Mouse (Mus musculus): ENCODE measurements around the gene Abtb1. TPM values are rescaled to one million over a fixed set of nuclear protein-coding genes. Genes with fewer than 3 reads are reported as not detected.

Gene Abtb1
- total RNA-seq, 2 experiments from 2014 or later: 21.9 to 30.5 TPM

- no peak for DNase-seq
Observed at GRCm38 (mm10) chr6:88803957-88804695, 37.7 kb downstream of the Abtb1 start.

- no peak for DNase-seq
Observed at GRCm38 (mm10) chr6:88803051-88803450, 38.7 kb downstream of the Abtb1 start.

- no peak for DNase-seq
Observed at GRCm38 (mm10) chr6:88800735-88801134, 41.0 kb downstream of the Abtb1 start.

GRCm38 (mm10) chr6:88800191-88800590 lies 41.6 kb downstream of the Abtb1 start:
- no peak for DNase-seq

- DNase-seq: peak; percentile 41
Observed at GRCm38 (mm10) chr6:88794561-88794971, 47.2 kb downstream of the Abtb1 start.

GRCm38 (mm10) chr6:88793872-88794271 lies 47.9 kb downstream of the Abtb1 start:
- DNase-seq: no peak

GRCm38 (mm10) chr6:88793243-88793642 lies 48.5 kb downstream of the Abtb1 start:
- DNase-seq: peak; percentile 58

GRCm38 (mm10) chr6:88792147-88792691 lies 49.6 kb downstream of the Abtb1 start:
- peak; percentile 48 for DNase-seq

- no peak for DNase-seq
Observed at GRCm38 (mm10) chr6:88791299-88791698, 50.5 kb downstream of the Abtb1 start.

GRCm38 (mm10) chr6:88788219-88788618 lies 53.6 kb downstream of the Abtb1 start:
- no peak for DNase-seq

GRCm38 (mm10) chr6:88787496-88787895 lies 54.3 kb downstream of the Abtb1 start:
- no peak for DNase-seq

GRCm38 (mm10) chr6:88786732-88787445 lies 54.9 kb downstream of the Abtb1 start:
- no peak for DNase-seq

Other genes starting within 250 kb of the Abtb1 start
- 1 to 10 TPM in 1 of 2 experiments, under 1 TPM in 1; 0.99 to 3.5 TPM for gene Kbtbd12, start 204.0 kb downstream of the Abtb1 start, total RNA-seq (2021)
- 100 to 1,000 TPM; 277 to 282 TPM for gene Mgll, start 117.6 kb downstream of the Abtb1 start, total RNA-seq (2021)
- 10 to 100 TPM; 27.8 to 28.3 TPM for gene Podxl2, start 33.1 kb upstream of the Abtb1 start, total RNA-seq (2021)
- gene Mcm2, start 56.8 kb upstream of the Abtb1 start, total RNA-seq (2021): 10 to 100 TPM; 50.0 to 53.5 TPM
- 10 to 100 TPM; 61.0 to 74.0 TPM for gene Tpra1, start 60.3 kb upstream of the Abtb1 start, total RNA-seq (2021)